Mouse (Mus musculus) heart, embryonic 12.5 days (tissue): Measurements from ENCODE around the gene AC109138.7. TPM values are rescaled to one million over a fixed set of nuclear protein-coding genes. Genes with fewer than 3 reads are reported as not detected.
A peak's percentile ranks its signal among the peaks of the same experiment; 100 is the strongest.
"Not testable (repeated sequence)": the region's sequence is repeated elsewhere in the genome, so short reads cannot be mapped to it uniquely, and the experiment has no call there.

Experiments used
- ATAC-seq: fragments of 200-750 bp; cut with Nextera tagmentation; 2 replicates; pipeline ENCODE4 v1.8.0; 2017; ENCODE audit warnings: moderate TSS enrichment, moderate library complexity; ENCODE audit not compliant: insufficient number of reproducible peaks, low FRiP score
- H3K27ac ChIP-seq: fragments of 300-500 bp; sonication (generic); 2 replicates; pipeline ENCODE4 v1.5.1; 2016; ENCODE audit warnings: mild to moderate bottlenecking, moderate library complexity; ENCODE audit not compliant: poor library complexity, severe bottlenecking
- H3K27me3 ChIP-seq: fragments of 300-500 bp; sonication (generic); replicated peaks from 2 replicates; pipeline ENCODE4 v1.6.1; 2016; ENCODE audit warnings: mild to moderate bottlenecking, moderate library complexity
- H3K36me3 ChIP-seq: fragments of 300-500 bp; sonication (generic); 2 replicates; pipeline ENCODE4 v1.6.1; 2016; ENCODE audit warnings: mild to moderate bottlenecking, moderate library complexity
- H3K4me1 ChIP-seq: fragments of 300-500 bp; sonication (generic); replicated peaks from 2 replicates; pipeline ENCODE4 v1.6.1; 2016; ENCODE audit warnings: mild to moderate bottlenecking
- H3K4me2 ChIP-seq: fragments of 300-500 bp; sonication (generic); 2 replicates; pipeline ENCODE4 v1.6.1; 2016; ENCODE audit warnings: mild to moderate bottlenecking, moderate library complexity
- H3K4me3 ChIP-seq: fragments of 300-500 bp; sonication (generic); 2 replicates; pipeline ENCODE4 v1.5.1; 2016; ENCODE audit warnings: mild to moderate bottlenecking
- H3K9ac ChIP-seq: fragments of 300-500 bp; sonication (generic); 2 replicates; pipeline ENCODE4 v1.6.1; 2016; ENCODE audit warnings: mild to moderate bottlenecking, moderate library complexity
- H3K9me3 ChIP-seq: fragments of 300-500 bp; sonication (generic); replicated peaks from 2 replicates; pipeline ENCODE4 v1.6.1; 2016; ENCODE audit warnings: mild to moderate bottlenecking, moderate library complexity
- WGBS: fragments of 180-500 bp; shearing (Covaris S2); methylation state at CpG from one replicate; pipeline ENCODE4 v1.1.7; 2016; 5-methylcytosine and 5-hydroxymethylcytosine counted together
- polyA plus RNA-seq: library from polyadenylated mRNA; unstranded; fragments of >200 nt; fragmentation: Nextera tagmentation; extraction: Ambion mirVana; gene quantifications from 2 replicates; pipeline ENCODE4 v1.2.1, GENCODE M21; 2016

Gene AC109138.7
- polyA plus RNA-seq, 1 experiment from 2014 or later = not detected

DNA sequence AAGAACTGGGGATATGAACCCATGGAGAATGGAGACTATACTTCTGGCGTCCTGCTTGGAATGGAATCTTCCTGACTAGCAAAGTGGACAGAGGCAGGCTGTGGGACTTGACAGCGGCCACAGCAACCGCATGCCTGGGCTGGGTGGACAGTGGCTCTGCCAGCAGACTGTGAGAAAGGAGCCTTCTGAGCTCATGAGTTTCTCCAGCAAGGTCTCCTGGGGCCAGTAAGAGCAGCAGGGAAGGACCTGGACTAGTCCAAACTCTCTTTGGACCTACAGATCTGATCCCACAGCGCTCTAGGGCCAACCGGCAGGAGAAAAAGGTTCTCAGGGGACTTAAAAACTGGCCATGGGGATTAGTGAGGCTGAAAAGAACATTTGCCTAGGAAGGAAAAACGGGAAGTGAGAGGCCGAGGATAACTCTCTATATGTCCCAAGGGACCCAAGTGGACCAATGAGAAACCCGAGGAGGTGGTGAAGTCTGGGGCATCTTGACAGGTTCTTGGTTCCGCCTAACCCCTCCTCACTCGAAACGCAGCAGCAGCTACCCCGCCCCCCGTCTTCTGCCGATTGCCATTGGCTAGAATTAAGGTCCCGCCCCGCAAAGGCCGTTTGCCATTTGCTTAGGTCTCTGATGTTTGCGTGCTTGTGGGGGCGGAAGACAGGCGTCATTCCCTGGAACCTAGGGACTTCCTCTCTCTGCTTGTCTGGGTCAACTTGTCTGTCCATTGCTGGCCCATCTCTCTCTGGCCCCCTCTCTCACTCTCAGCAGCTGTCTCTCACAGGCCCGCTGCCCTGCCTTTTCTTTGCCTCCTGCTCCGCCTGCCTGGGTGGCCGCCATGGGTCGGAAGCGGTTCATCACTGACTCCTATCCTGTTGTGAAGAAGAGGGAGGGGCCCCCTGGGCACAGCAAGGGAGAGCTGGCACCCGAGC, 17.4 kb downstream of the AC109138.7 start, which contains the start of gene Pold4:
TSS of gene Pold4 (plus strand) at position 647 of the 933 bp plus-strand sequence.
- Histone ChIP-seq H3K9ac (peak within 1 kb of the TSS; percentile 80), H3K4me1 (peaks cover 20% of the 10 kb centered on the region), H3K36me3 (no peaks in the 10 kb centered on the region), H3K27ac (peak within 1 kb of the TSS; percentile 87), H3K27me3 (peaks cover 45% of the 10 kb centered on the region), H3K4me2 (peak within 1 kb of the TSS; percentile 82), H3K9me3 (no peaks in the 10 kb centered on the region), H3K4me3 (peak within 1 kb of the TSS; percentile 73)
- ATAC-seq = peak; percentile 91
- WGBS = 9% methylated on average over 26 of the region's 26 CpGs

DNA sequence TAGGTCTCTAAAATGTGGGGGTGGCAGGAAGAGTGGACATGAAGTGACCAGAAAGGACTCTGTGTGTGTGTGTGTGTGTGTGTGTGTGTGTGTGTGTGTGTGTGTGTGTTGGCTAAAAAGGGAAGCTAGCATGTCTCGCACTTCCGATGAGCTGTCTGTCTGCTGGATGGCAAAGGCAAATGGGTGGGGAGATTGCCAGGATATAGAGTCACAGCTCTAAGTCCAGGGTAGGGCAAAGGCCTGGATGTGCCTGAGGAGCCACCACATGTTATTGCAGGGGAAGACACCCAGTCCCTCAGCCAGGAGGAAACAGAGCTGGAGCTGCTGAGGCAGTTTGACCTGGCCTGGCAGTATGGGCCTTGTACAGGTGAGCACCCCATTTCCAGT, 18.0 kb downstream of the AC109138.7 start:
- H3K4me2 ChIP-seq = peak overlapping the region; percentile 82
- WGBS = 16% methylated on average over 2 of the region's 2 CpGs
- H3K36me3 ChIP-seq = no peaks in the 10 kb centered on the region
- peak overlapping the region; percentile 73 for H3K4me3 ChIP-seq
- peaks cover 40% of the 10 kb centered on the region for H3K27me3 ChIP-seq
- peak overlapping the region; percentile 80 for H3K9ac ChIP-seq
- no peaks in the 10 kb centered on the region for H3K9me3 ChIP-seq
- H3K4me1 ChIP-seq = peaks cover 20% of the 10 kb centered on the region
- 0 out of 2 replicates have a peak, but pooled peaks have one; percentile 1 for ATAC-seq
- H3K27ac ChIP-seq = peak overlapping the region; percentile 87

DNA sequence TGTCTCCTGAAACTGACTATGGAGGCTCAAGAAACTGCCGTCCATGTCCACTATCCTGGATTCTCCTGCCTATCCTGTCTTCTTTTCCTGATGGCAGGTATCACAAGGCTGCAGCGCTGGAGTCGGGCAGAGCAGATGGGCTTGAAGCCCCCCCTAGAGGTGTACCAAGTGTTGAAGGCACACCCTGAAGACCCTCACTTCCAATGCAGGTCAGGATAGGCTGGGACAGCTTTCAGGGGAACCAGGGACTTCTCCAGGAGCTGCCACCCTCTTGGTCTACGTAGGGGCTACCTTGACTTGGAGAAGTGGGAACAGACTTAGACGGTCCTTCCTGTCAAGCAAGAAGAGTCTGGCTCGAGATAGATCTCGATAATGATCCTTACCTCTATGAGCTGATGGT, 18.5 kb downstream of the AC109138.7 start:
- Histone ChIP-seq H3K27me3 (peaks cover 35% of the 10 kb centered on the region), H3K4me2 (peak overlapping the region; percentile 82), H3K27ac (no peak overlapping the region), H3K9me3 (no peaks in the 10 kb centered on the region), H3K9ac (peak overlapping the region; percentile 80), H3K4me3 (no peak overlapping the region), H3K36me3 (no peaks in the 10 kb centered on the region), H3K4me1 (peaks cover 20% of the 10 kb centered on the region)
- no peak for ATAC-seq
- 78% methylated on average over 7 of the region's 7 CpGs for WGBS

DNA sequence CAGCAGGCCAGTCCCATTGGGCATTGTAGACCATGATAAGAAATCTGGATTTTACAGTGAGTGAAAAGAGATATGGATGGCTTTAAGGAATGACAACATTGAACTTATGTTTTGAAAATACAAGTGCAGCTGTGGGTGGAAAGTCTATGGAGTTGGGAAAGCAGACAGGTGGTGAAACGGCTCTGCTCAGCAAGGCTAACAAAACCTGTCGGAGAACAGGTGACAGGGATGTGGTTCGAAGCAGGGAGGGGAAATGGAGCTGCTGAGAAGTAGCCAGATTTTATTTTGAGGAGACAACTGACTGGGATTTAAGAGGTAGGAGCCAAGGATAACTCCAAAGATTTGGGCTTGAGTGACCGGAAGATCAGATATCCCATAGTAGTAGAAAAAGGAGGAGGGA, 20.4 kb downstream of the AC109138.7 start:
- Histone ChIP-seq H3K4me3 (no peak overlapping the region), H3K4me1 (peaks cover 19% of the 10 kb centered on the region), H3K4me2 (no peak overlapping the region), H3K36me3 (no peaks in the 10 kb centered on the region), H3K9me3 (no peaks in the 10 kb centered on the region), H3K27me3 (peaks cover 18% of the 10 kb centered on the region), H3K27ac (no peak overlapping the region), H3K9ac (no peak overlapping the region)
- ATAC-seq = no peak
- 69% methylated on average over 4 of the region's 4 CpGs for WGBS

DNA sequence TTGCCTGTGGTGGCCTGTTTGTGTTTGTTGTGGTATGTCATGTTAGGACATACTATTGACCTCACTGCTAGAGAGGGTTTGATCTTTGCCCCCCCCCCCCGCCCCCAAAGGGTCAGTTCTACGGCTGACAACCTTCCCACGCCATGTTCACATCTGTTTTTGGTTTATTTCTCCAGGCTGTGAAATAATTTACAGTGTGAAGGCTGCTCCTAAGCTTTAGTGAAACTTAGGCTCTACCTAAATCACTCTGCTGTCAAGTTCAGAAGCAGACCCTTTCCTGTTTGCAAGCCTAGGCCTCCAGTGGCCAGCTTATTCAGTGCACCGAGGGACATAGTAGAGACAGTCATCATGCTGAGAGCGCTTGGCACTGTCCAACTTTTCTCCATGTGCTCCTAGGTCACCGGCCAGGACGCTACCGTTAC, 26.1 kb downstream of the AC109138.7 start:
- Histone ChIP-seq H3K27me3 (no peaks in the 10 kb centered on the region; the same call in 1 of the 2 replicates), H3K4me3 (no peak overlapping the region), H3K4me1 (no peaks in the 10 kb centered on the region), H3K9me3 (0 out of 2 replicates have a peak, but pooled peaks cover 3% of the 10 kb centered on the region), H3K36me3 (no peaks in the 10 kb centered on the region), H3K27ac (no peak overlapping the region), H3K9ac (no peak overlapping the region), H3K4me2 (no peak overlapping the region)
- WGBS = 70% methylated on average over 8 of the region's 8 CpGs
- ATAC-seq = no peak

DNA sequence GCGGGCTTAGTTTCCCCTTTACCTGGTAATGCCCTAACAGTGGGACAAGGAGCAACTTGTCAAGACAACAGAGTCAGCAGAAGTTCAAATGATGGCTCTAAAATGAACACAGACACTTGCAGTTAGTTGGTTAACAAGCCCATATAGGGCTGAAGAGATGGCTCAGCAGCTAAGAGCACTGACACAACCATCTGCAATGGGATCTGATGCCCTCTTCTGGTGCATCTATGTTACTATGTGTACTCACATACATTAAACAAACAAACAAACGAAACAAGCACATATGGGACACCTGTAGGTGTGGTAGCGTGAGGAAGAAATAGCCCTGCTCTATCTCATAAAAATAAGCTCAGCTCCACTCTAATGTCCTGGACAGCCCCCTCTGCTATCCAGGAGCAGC, 28.3 kb downstream of the AC109138.7 start:
- 66% methylated on average over 3 of the region's 3 CpGs for WGBS
- no peaks in the 10 kb centered on the region for H3K36me3 ChIP-seq
- no peak for ATAC-seq
- H3K9me3 ChIP-seq = 0 out of 2 replicates have a peak, but pooled peaks cover 3% of the 10 kb centered on the region
- no peaks in the 10 kb centered on the region for H3K4me1 ChIP-seq
- H3K4me3 ChIP-seq = no peak overlapping the region
- H3K9ac ChIP-seq = no peak overlapping the region
- H3K27ac ChIP-seq = no peak overlapping the region
- H3K4me2 ChIP-seq = no peak overlapping the region
- no peaks in the 10 kb centered on the region; the same call in 1 of the 2 replicates for H3K27me3 ChIP-seq

DNA sequence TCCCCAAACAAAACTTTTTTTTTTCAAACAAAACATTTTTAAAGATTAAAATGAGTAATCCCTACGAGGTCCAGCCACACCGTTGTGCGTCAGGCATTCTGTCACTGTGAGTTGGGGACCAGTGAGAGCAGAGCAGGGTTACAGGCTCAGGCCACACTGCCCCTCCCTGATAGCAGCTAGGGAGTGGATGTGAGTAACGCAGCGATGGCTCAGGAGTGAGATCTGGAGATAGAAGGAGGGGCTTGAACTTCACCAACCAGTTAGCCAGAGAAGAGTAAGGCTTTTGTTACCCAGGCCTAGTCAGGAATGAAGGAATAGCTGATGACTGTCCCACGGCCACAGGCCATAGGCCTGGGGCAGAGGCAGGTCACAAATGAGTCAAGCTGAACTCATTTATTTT, 30.6 kb downstream of the AC109138.7 start:
- Histone ChIP-seq H3K27me3 (peaks cover 3% of the 10 kb centered on the region; the same call in 1 of the 2 replicates), H3K9me3 (0 out of 2 replicates have a peak, but pooled peaks cover 3% of the 10 kb centered on the region), H3K36me3 (no peaks in the 10 kb centered on the region), H3K4me1 (no peaks in the 10 kb centered on the region), H3K27ac (no peak overlapping the region), H3K4me2 (no peak overlapping the region), H3K4me3 (no peak overlapping the region), H3K9ac (no peak overlapping the region)
- ATAC-seq = no peak
- WGBS = 77% methylated on average over 6 of the region's 6 CpGs

DNA sequence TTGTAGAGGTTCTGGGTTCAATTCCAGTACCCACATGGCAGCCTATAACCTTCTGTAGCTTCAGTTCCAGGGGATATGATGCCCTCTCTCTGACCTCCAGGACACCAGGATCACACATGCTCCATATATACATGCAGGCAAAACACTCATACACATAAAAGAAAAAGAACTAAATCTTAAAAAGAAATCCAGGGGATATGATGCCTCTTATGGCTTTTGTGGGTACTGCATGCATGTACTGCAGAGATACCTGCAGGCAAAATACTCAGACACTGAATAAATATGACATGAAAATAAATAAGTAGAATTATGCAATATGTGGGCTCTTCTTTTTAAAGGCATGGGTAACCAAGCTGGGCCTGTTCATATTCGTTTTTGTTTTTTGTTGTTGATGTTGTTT, 32.9 kb downstream of the AC109138.7 start:
- H3K4me2 ChIP-seq = no peak overlapping the region
- WGBS = 43% methylated on average over 1 of the region's 1 CpGs
- H3K9ac ChIP-seq = no peak overlapping the region
- H3K4me3 ChIP-seq = no peak overlapping the region
- no peak overlapping the region for H3K27ac ChIP-seq
- no peak for ATAC-seq
- peaks cover 3% of the 10 kb centered on the region; the same call in 1 of the 2 replicates for H3K27me3 ChIP-seq
- H3K9me3 ChIP-seq = 0 out of 2 replicates have a peak, but pooled peaks cover 3% of the 10 kb centered on the region
- H3K4me1 ChIP-seq = no peaks in the 10 kb centered on the region
- H3K36me3 ChIP-seq = no peaks in the 10 kb centered on the region

DNA sequence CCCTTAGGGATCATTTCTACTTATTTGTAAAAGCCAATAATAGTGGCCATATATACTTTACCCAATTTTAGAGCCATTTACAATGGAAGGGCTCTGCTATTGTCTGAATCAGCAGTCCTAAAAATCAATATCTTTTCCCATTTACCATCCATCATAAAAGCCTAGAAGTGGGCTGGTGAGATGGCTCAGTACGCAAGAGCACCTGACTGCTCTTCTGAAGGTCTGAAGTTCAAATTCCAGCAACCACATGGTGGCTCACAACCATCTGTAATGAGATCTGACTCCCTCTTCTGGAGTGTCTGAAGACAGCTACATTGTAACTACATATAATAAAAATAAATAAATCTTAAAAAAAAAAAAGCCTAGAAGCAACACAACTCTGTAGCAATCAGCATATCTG, 34.5 kb downstream of the AC109138.7 start:
- H3K4me2 ChIP-seq = not testable (repeated sequence)

DNA sequence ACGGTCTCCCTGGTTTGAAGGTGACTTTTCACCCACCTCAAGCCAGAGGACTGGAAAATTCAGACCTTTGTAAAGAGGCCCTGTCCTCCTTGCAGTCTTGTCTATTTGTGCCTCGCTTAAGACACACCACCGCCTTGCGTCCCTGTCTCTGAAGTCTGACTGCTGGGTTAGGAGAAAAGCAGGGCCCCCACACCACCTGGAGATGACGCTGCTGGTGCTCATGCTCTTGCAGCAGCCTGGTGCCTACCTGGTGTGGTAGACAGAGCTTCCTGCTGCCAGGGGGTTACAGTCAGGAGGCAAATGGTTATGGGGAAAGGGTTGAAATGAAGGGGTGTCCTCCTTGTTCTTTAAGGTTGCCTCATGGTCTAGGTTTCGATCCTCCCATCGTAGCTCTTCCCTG, 40.1 kb downstream of the AC109138.7 start:
- no peak for ATAC-seq
- H3K4me3 ChIP-seq = no peak overlapping the region
- peaks cover 12% of the 10 kb centered on the region; the same call in 1 of the 2 replicates for H3K4me1 ChIP-seq
- H3K27me3 ChIP-seq = no peaks in the 10 kb centered on the region
- no peak overlapping the region for H3K9ac ChIP-seq
- no peak overlapping the region for H3K4me2 ChIP-seq
- H3K36me3 ChIP-seq = no peaks in the 10 kb centered on the region
- H3K9me3 ChIP-seq = no peaks in the 10 kb centered on the region; the same call in 1 of the 2 replicates
- 74% methylated on average over 7 of the region's 7 CpGs for WGBS
- H3K27ac ChIP-seq = no peak overlapping the region

More for the DNA sequence above, 34.5 kb downstream of the AC109138.7 start:
- not testable (repeated sequence) for H3K27ac ChIP-seq, H3K9me3 ChIP-seq, H3K27me3 ChIP-seq, ATAC-seq, H3K9ac ChIP-seq, H3K4me3 ChIP-seq, H3K4me1 ChIP-seq, H3K36me3 ChIP-seq
- WGBS = 73% methylated on average over 1 of the region's 1 CpGs

DNA sequence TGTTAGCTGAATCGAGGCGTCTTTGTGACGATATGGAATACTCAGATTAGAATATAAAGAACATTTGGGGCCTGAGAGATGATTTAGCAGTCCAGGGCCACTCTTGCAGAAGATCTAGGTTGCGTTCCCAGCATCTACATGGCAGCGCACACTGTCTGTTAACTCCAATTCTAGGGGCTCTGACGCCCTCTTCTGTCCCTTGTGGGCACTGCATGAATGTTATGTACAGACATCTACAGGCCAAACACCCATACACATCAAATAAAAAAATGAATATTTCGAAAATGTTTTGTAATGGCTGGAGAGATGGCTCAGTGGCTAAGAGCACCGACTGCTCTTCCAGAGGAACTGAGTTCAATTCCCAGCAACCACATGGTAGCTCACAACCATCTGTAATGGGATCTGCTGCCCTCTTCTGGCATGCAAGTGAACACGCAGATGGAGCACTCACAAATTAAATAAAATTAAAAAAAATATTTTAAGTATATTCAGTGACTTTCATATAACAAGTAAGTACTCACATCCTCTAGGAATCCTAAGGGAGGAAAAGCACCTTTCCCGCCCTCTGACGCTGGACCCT, 41.5 kb downstream of the AC109138.7 start:
- H3K9me3 ChIP-seq = no peaks in the 10 kb centered on the region; the same call in 1 of the 2 replicates
- no peak overlapping the region for H3K9ac ChIP-seq
- WGBS = 70% methylated on average over 11 of the region's 11 CpGs
- H3K4me2 ChIP-seq = no peak overlapping the region
- ATAC-seq = no peak
- no peak overlapping the region for H3K4me3 ChIP-seq
- H3K36me3 ChIP-seq = no peaks in the 10 kb centered on the region
- no peak overlapping the region for H3K27ac ChIP-seq
- H3K4me1 ChIP-seq = peaks cover 12% of the 10 kb centered on the region; the same call in 1 of the 2 replicates
- no peaks in the 10 kb centered on the region for H3K27me3 ChIP-seq
